Mouse (Mus musculus): ENCODE measurements around the gene D430041D05Rik.

- TF ChIP-seq CTCF (IDR thresholded peaks at IDR 0.05; ENCODE audit: low read depth) (no peak), EP300 (optimal IDR thresholded peaks at IDR 0.05) (no peak)
Observed at GRCm38 (mm10) chr2:104320061-104320624, 90.7 kb downstream of the D430041D05Rik start.
